Mouse (Mus musculus): Measurements from ENCODE around the gene Actrt3. TPM values are rescaled to one million over a fixed set of nuclear protein-coding genes. Genes with fewer than 3 reads are reported as not detected.

The Actrt3 gene
- 0.65 and 0.78 TPM in 2 replicates for polyA plus RNA-seq (2012; rRNA removed)

DNA sequence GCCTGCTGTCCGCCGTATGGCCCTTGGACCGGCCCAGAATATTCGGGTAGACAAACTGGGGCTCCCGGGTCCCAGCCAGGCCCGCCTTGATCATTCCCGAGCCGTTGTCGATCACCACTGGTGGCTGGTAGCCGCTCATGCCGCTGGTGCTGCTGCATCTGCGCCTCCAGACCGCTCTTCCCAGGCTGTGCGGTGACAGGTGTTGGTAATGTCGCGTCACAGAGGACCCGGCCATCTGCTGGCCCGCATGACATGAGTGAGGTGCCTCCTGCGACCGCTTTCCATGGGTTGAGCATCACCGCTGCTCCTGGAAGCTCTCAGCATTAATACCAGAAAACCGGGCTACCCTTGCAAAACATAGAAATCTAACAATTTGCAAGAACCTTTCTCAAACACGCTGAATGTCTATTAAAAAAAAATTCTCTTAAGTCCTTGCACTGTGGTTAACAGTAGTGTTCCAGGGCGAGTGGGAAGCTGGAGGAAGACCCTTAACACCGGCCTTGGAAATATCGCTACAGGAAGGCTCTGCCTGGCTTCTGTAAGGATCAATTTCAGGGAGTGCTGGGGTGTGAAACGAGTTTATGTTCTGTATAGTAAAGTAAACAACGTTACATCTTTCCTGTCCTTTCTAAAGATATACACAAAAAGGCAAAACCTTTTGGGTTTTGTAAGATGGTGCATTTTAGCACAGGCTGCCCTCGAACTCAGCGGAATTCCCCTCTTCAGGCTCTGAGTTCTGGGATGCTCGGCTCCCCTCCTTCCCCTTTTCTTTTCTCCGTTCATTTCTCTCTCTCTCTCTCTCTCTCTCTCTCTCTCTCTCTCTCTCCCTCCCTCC, at the start of gene Actrt3:
Actrt3 (minus strand) TSS at position 229 of the 835 bp plus-strand sequence.
- peak within 1 kb of the TSS; percentile 43; the same call in 1 of the 2 replicates for H3K27ac ChIP-seq (ENCODE audit: insufficient read depth, low read length)
- TF ChIP-seq POLR2A (IDR thresholded peaks at IDR 0.05; ENCODE audit: extremely low read depth, insufficient read depth, low read length) (peak; percentile 30; the same call in 1 of the 2 replicates), CTCF (IDR thresholded peaks at IDR 0.05; ENCODE audit: extremely low read depth, insufficient read depth, low read length) (no peak)

DNA sequence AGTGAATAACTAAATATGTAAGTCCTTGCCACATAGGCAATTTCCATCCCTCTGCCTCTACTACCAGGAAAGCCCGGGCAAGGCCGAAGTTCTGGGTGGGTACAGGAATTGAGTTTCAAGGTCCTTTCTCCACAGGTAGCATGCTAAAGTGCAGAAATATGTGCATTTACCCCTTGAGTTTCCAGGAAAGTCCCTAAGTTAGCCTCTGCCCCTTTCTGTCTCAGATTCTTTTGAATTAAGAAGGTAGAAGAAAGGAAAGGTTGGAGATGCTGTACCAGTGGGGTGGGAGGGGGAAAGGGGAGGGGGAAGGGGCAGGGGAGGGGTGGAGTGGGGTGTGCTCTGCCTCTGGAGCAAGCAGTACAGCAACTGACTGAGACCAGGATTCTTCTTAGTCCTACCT, 48.7 kb upstream of the Actrt3 start:
- no peak for TF ChIP-seq CTCF (IDR thresholded peaks at IDR 0.05; ENCODE audit: extremely low read depth, insufficient read depth, low read length)
- no peak for TF ChIP-seq POLR2A (IDR thresholded peaks at IDR 0.05; ENCODE audit: extremely low read depth, insufficient read depth, low read length)
- H3K27ac ChIP-seq (ENCODE audit: insufficient read depth, low read length), result no peak overlapping the region
- H3K4me3 ChIP-seq (ENCODE audit: insufficient read depth, low read length), result no peak overlapping the region
- no peaks in the 10 kb centered on the region for H3K4me1 ChIP-seq (ENCODE audit: control insufficient read depth, insufficient read depth, low read length)

More for the DNA sequence above, at the start of gene Actrt3:
- H3K4me3 ChIP-seq (ENCODE audit: insufficient read depth, low read length), result peak within 1 kb of the TSS; percentile 51
- H3K4me1 ChIP-seq (ENCODE audit: control insufficient read depth, insufficient read depth, low read length), result no peaks in the 10 kb centered on the region

DNA sequence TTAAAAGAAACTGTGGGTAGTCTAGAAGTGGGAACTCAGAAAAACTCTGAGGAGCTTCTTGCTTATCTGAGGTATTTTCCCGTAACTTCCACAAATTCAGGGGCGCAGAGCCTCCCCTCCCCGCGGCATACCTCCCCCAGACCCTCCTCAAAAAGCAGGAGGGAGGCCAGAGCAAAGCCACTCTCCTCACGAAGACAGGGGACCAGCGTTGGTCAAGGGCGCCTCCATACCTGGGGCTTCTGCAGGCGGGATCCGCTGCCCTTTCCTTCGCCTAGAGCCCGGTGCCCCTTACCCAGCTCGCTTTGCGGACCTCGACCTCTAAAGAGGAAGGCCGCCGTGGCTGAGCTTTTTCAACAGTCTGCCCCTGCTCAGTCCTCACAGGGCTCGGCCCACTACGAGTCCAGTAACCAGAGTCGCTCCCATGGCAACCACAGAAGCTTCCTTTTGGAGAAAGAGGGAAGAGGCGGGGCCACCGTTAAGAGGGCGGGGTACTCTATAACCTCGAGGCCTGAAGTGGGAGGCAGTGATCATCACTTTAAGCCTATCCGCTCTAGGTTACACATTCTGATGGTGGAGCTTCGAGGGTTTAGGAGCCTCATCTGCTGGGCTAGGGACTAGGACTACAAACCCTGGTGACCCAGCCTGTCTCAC, 47.8 kb upstream of the Actrt3 start, which contains the start of gene Lrrc34:
Lrrc34 (minus strand) TSS at position 430 of the 651 bp plus-strand sequence.
- Histone ChIP-seq H3K27ac (ENCODE audit: insufficient read depth, low read length) (no peak within 1 kb of the TSS), H3K4me3 (ENCODE audit: insufficient read depth, low read length) (no peak within 1 kb of the TSS), H3K4me1 (ENCODE audit: control insufficient read depth, insufficient read depth, low read length) (no peaks in the 10 kb centered on the region)
- TF ChIP-seq POLR2A (IDR thresholded peaks at IDR 0.05; ENCODE audit: extremely low read depth, insufficient read depth, low read length) (no peak), CTCF (IDR thresholded peaks at IDR 0.05; ENCODE audit: extremely low read depth, insufficient read depth, low read length) (no peak)

DNA sequence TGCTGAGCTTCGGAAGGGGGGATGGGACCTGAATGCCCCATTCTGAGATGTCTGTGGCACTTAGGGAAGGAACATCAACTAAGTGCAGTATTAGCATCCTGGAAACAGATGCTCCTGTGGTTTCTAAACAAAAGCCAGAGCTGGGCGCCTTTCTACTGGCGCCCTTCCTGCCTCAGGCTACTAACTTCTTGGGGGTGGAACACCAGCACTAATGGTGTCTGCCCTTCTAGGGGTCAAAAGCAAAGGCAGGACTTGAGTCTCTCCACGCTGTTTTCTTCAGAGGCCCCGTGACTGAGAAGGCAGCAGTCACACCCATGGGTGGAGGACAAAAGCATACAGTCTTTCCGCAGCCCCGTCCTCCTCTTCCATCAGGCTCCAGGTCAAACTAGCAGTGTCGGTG, 47.0 kb upstream of the Actrt3 start:
- TF ChIP-seq POLR2A (IDR thresholded peaks at IDR 0.05; ENCODE audit: extremely low read depth, insufficient read depth, low read length) (no peak), CTCF (IDR thresholded peaks at IDR 0.05; ENCODE audit: extremely low read depth, insufficient read depth, low read length) (no peak)
- H3K4me1 ChIP-seq (ENCODE audit: control insufficient read depth, insufficient read depth, low read length), result no peaks in the 10 kb centered on the region
- H3K4me3 ChIP-seq (ENCODE audit: insufficient read depth, low read length), result no peak overlapping the region
- H3K27ac ChIP-seq (ENCODE audit: insufficient read depth, low read length), result no peak overlapping the region

DNA sequence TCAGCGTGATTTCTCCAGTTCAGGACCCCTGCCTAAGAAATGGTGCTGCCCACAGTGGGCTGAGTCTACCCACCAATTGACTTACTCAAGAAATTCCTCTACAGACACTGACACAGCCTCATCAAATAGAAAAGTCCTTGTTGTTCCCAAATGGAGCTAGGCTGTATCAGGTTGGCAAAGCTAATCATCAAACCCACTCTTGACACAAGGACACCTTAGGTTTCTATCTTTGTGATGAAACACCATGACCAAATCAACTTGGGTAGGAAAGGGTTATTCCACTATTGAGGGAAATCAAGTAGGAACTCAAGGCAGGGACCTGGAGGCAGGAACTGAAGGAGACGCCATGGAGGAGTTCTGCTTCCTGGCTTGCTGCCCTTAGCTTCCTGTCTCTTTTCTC, 44.5 kb upstream of the Actrt3 start, which contains the start of gene Lrriq4:
Lrriq4 (plus strand) TSS at position 301 of the 400 bp plus-strand sequence.
- TF ChIP-seq CTCF (IDR thresholded peaks at IDR 0.05; ENCODE audit: extremely low read depth, insufficient read depth, low read length) (no peak), POLR2A (IDR thresholded peaks at IDR 0.05; ENCODE audit: extremely low read depth, insufficient read depth, low read length) (no peak)
- H3K4me3 ChIP-seq (ENCODE audit: insufficient read depth, low read length), result no peak within 1 kb of the TSS
- no peak within 1 kb of the TSS for H3K27ac ChIP-seq (ENCODE audit: insufficient read depth, low read length)
- H3K4me1 ChIP-seq (ENCODE audit: control insufficient read depth, insufficient read depth, low read length), result no peaks in the 10 kb centered on the region

DNA sequence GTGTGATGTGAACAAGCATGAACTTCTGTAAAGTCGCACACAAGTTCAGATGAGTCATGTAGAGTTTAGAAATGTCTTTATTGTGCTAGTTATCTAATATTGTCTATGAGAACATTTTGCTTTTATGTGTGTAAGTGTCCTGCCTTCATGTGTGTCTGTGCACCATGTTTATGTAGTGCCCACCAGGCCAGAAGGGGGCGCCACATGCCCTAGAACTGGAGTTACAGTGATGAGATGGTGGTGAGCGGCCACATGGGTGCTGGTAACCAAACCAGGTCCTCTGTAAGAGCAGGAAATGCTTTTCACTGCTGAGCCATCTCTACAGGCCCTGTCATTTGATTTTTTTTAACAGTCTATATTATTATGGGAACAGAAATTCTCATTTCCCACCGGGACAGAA, 35.9 kb upstream of the Actrt3 start:
- Histone ChIP-seq H3K27ac (ENCODE audit: insufficient read depth, low read length) (no peak overlapping the region), H3K4me1 (ENCODE audit: control insufficient read depth, insufficient read depth, low read length) (no peaks in the 10 kb centered on the region), H3K4me3 (ENCODE audit: insufficient read depth, low read length) (no peak overlapping the region)
- TF ChIP-seq CTCF (IDR thresholded peaks at IDR 0.05; ENCODE audit: extremely low read depth, insufficient read depth, low read length) (no peak), POLR2A (IDR thresholded peaks at IDR 0.05; ENCODE audit: extremely low read depth, insufficient read depth, low read length) (no peak)

DNA sequence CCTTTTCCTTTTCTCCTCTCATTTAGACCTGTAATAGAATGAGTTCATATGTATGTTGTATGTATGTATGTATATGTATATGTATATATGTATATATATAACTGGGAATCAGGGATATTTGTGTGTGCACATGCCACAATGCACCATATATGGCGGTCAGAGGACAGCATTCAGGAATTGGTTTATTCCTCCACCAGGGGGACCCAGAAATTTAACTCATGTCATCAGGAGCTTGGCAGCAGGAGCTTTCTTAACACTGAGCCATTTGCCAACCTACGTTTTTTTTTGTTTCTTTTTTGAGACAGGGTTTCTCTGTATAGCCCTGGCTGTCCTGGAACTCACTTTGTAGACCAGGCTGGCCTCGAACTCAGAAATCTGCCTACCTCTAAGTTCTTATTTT, 33.9 kb upstream of the Actrt3 start:
- no peak overlapping the region for H3K4me3 ChIP-seq (ENCODE audit: insufficient read depth, low read length)
- H3K4me1 ChIP-seq (ENCODE audit: control insufficient read depth, insufficient read depth, low read length), result no peaks in the 10 kb centered on the region
- TF ChIP-seq POLR2A (IDR thresholded peaks at IDR 0.05; ENCODE audit: extremely low read depth, insufficient read depth, low read length), result no peak
- no peak for TF ChIP-seq CTCF (IDR thresholded peaks at IDR 0.05; ENCODE audit: extremely low read depth, insufficient read depth, low read length)
- no peak overlapping the region for H3K27ac ChIP-seq (ENCODE audit: insufficient read depth, low read length)

DNA sequence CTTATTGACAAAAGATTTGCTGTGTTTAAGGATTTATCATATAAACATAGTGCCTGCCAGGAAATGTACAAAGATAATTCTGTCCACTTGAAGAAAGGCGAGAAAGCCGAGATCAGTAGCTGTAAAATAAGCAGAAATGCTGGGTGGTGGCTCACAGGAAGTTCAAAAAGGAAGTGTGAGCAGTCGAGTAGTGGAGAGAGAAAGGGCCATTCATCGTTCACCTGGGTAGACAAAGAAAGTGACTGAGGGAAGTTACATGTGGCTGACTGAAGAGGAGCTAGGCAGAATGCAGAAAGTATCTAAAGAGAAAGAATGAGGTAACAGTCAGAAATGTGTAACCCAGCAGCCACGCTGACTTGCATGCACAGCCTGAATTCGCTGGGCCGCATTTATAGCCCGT, 20.4 kb upstream of the Actrt3 start:
- H3K4me3 ChIP-seq (ENCODE audit: insufficient read depth, low read length), result no peak overlapping the region
- H3K4me1 ChIP-seq (ENCODE audit: control insufficient read depth, insufficient read depth, low read length), result no peaks in the 10 kb centered on the region
- no peak for TF ChIP-seq POLR2A (IDR thresholded peaks at IDR 0.05; ENCODE audit: extremely low read depth, insufficient read depth, low read length)
- TF ChIP-seq CTCF (IDR thresholded peaks at IDR 0.05; ENCODE audit: extremely low read depth, insufficient read depth, low read length), result no peak
- H3K27ac ChIP-seq (ENCODE audit: insufficient read depth, low read length), result no peak overlapping the region

DNA sequence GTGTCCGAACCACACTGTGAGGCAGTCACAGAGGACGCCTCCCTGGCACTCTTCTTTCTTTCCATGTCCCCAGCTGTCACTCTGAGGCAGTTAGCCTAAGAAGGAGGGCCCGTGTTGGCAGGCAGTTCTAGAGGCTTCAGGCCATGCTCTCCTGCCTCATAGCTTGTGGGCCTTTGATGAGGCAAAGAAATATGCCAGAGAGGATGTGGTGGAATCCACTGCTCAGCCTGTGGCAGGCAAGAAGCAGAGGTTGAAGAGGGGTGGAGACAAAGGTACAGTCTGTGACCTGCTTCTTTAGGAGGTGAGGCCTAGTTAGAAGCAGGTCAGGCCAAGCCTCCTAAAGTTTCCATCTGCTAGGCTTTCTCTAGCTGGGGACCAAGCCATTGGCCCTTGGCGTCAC, 11.2 kb upstream of the Actrt3 start:
- H3K27ac ChIP-seq (ENCODE audit: insufficient read depth, low read length), result no peak overlapping the region
- no peak overlapping the region for H3K4me3 ChIP-seq (ENCODE audit: insufficient read depth, low read length)
- H3K4me1 ChIP-seq (ENCODE audit: control insufficient read depth, insufficient read depth, low read length), result no peaks in the 10 kb centered on the region; the same call in 1 of the 2 replicates
- no peak for TF ChIP-seq POLR2A (IDR thresholded peaks at IDR 0.05; ENCODE audit: extremely low read depth, insufficient read depth, low read length)

Measured in cortical plate, adult 2 months (tissue).